Mouse (Mus musculus): ENCODE measurements around the gene Osbpl8.

- TF ChIP-seq CTCF (IDR thresholded peaks at IDR 0.05; ENCODE audit: low read depth, low read length) (no peak), GATA2 (IDR thresholded peaks at IDR 0.05; ENCODE audit: borderline replicate concordance, low read depth, low read length) (no peak), GATA1 (IDR thresholded peaks at IDR 0.05; ENCODE audit: borderline replicate concordance, low read length) (no peak), TAL1 (conservative IDR thresholded peaks at IDR 0.05; ENCODE audit: low read depth, low read length) (no peak)
Observed at GRCm38 (mm10) chr10:111318021-111318420, 153.5 kb downstream of the Osbpl8 start.

Data from G1E (cell line).